Mouse (Mus musculus): ENCODE data around the gene D630023F18Rik. TPM values are rescaled to one million over a fixed set of nuclear protein-coding genes. Genes with fewer than 3 reads are reported as not detected.

Gene D630023F18Rik
- polyA plus RNA-seq, 1 experiment from 2014 or later = 0.08 TPM

DNA sequence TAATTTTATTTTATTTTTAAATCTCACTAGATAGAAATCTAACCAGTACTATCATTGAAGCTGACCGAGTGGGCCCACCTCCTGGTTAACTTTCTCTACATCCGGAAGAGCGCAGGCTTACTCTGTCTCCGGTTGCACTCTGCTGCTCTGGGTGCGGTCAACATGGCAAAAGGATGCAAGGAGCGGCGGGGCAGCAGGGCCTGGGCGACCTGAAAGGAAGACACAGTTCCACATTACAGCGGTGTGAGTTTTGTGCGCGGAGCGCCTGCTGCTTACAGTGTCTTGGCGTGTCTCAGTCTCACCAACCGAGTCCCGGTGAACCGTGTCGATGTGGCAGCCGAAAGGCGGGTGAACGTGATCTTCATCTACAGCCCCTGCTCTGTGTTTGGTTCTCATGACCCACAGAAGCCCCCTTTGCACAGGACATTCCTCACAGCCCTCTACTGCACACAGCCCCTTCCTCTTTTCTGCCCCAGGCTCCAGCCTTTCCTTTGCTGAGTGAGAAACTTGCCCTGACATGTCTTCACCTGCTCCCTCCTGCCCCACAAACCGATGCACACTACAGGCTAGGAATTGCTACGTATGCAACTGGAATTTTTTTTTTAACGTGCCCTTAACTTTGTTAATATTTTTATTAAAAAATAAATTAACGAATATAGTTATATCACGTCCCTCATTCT, 13.1 kb downstream of the D630023F18Rik start:
- no peaks in the 10 kb centered on the region for H3K9me3 ChIP-seq (replicated peaks)
- no peaks in the 10 kb centered on the region for H3K36me3 ChIP-seq
- H3K27ac ChIP-seq (ENCODE audit: poor library complexity, severe bottlenecking) = no peak overlapping the region
- peak overlapping the region; percentile 32; the same call in 1 of the 2 replicates for H3K4me2 ChIP-seq
- no peaks in the 10 kb centered on the region for H3K27me3 ChIP-seq (replicated peaks)
- whole genome bisulfite sequencing = 58% methylated on average over 25 of the region's 25 CpGs
- ATAC-seq (ENCODE audit: insufficient number of reproducible peaks, low FRiP score) = no peak
- no peak overlapping the region for H3K4me3 ChIP-seq
- no peak overlapping the region for H3K9ac ChIP-seq
- no peaks in the 10 kb centered on the region for H3K4me1 ChIP-seq (replicated peaks)

DNA sequence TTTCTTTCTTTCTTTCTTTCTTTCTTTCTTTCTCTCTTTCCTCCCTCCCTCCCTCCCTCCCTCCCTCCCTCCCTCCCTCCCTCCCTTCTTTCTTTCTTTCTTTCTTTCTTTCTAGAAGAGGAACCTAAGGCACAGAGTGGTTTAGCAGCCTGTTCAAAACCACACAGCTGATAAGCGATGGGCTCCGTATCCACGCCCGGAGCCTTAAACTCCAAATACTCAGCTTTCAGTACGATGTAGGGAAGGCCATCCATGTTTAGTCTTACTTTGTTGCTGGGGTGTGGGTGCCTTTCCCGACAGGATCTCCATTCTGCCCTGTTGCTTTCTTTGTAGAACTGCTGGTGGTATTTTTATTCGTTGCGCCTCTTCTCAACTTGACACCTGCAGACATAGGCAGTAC, 13.8 kb downstream of the D630023F18Rik start:
- no peak for ATAC-seq (ENCODE audit: insufficient number of reproducible peaks, low FRiP score)
- Histone ChIP-seq H3K9me3 (replicated peaks) (no peaks in the 10 kb centered on the region), H3K27me3 (replicated peaks) (no peaks in the 10 kb centered on the region), H3K4me2 (no peak overlapping the region), H3K9ac (no peak overlapping the region), H3K36me3 (no peaks in the 10 kb centered on the region), H3K4me1 (replicated peaks) (no peaks in the 10 kb centered on the region), H3K4me3 (no peak overlapping the region), H3K27ac (ENCODE audit: poor library complexity, severe bottlenecking) (no peak overlapping the region)
- 80% methylated on average over 8 of the region's 8 CpGs for WGBS

DNA sequence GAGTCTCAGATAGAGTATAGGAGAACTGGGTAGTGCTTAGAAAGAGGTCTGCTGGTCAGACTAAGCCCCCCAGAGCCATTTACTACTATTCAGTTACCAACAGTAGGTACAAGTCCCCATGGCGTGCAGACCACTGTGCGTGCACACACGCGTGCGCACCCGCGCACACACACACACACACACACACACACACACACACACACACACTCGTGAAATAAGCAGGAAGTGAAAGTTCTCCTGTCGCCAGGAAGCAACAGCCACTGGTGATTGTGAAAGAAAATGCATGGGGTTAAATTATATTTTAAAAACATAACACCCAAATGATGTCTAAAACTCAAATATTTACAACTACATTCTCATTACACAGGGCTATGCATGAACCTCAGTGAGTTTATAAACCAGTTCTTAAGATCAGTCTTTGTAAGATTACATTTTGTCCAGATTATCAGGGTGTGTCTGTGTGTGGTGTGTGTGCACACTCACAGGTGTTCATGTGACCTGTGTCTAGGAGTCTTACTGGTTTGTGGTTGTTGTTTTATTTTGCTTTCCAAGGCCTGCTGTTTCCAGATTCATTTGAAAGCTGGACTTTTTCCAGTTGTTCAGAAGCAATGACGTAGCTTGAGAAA, 15.2 kb downstream of the D630023F18Rik start:
- Histone ChIP-seq H3K4me2 (no peak overlapping the region), H3K27ac (ENCODE audit: poor library complexity, severe bottlenecking) (no peak overlapping the region), H3K4me1 (replicated peaks) (no peaks in the 10 kb centered on the region), H3K36me3 (no peaks in the 10 kb centered on the region), H3K27me3 (replicated peaks) (no peaks in the 10 kb centered on the region), H3K9ac (no peak overlapping the region), H3K9me3 (replicated peaks) (no peaks in the 10 kb centered on the region), H3K4me3 (no peak overlapping the region)
- no peak for ATAC-seq (ENCODE audit: insufficient number of reproducible peaks, low FRiP score)
- 87% methylated on average over 10 of the region's 10 CpGs for WGBS

DNA sequence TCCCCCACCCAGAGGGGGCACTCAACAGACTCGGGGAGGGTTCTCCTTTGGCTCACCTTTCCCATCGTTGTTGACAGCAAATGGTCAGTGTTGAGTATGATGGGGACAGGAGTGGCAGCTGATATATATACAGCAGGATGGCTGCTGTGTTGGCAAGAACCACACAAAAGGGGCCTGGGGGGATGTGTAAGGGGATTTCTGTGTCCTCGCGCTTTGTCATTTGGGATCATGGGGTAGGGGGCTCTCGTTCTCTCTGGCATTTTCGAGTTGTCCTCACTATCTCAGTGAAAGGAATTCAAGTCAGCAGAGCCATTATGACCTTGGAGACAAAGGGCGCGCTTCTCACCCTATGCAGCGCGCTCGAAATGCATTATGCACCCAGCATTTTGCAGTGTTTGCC, 19.7 kb downstream of the D630023F18Rik start, which contains the start of gene Cryga:
Gene Cryga, minus strand, starts transcription at position 101 of the 400 bp plus-strand sequence.
- H3K27ac ChIP-seq (ENCODE audit: poor library complexity, severe bottlenecking) = no peak within 1 kb of the TSS
- no peaks in the 10 kb centered on the region for H3K27me3 ChIP-seq (replicated peaks)
- ATAC-seq (ENCODE audit: insufficient number of reproducible peaks, low FRiP score) = no peak
- H3K4me1 ChIP-seq (replicated peaks) = no peaks in the 10 kb centered on the region
- 83% methylated on average over 11 of the region's 11 CpGs for WGBS
- no peak within 1 kb of the TSS for H3K9ac ChIP-seq
- H3K36me3 ChIP-seq = no peaks in the 10 kb centered on the region
- no peak within 1 kb of the TSS for H3K4me2 ChIP-seq
- no peak within 1 kb of the TSS for H3K4me3 ChIP-seq
- H3K9me3 ChIP-seq (replicated peaks) = no peaks in the 10 kb centered on the region

DNA sequence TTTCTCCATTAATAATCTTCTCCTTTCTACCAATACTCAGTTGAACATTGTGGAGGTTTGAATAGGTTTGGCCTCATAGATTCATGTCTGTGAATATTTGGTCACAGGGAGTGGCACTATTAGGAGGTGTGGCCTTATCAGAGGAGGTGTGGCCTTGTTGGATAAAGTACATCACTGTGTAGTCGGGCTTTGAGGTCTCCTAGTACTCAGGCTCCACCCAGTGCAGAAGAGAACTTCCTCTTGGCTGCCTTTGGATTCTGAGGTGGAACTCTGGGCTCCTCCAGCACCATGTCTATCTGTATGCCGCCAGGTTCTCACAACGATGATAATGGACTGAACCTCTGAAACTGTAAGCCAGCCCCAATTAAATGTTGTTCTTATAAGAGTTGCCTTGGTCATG, 26.1 kb downstream of the D630023F18Rik start:
- ATAC-seq (ENCODE audit: insufficient number of reproducible peaks, low FRiP score) = no peak
- H3K9me3 ChIP-seq (replicated peaks) = no peaks in the 10 kb centered on the region
- no peaks in the 10 kb centered on the region for H3K27me3 ChIP-seq (replicated peaks)
- no peak overlapping the region for H3K4me2 ChIP-seq
- WGBS = 73% methylated on average over 3 of the region's 3 CpGs
- H3K4me3 ChIP-seq = no peak overlapping the region
- H3K27ac ChIP-seq (ENCODE audit: poor library complexity, severe bottlenecking) = no peak overlapping the region
- no peaks in the 10 kb centered on the region for H3K4me1 ChIP-seq (replicated peaks)
- no peak overlapping the region for H3K9ac ChIP-seq
- H3K36me3 ChIP-seq = no peaks in the 10 kb centered on the region

DNA sequence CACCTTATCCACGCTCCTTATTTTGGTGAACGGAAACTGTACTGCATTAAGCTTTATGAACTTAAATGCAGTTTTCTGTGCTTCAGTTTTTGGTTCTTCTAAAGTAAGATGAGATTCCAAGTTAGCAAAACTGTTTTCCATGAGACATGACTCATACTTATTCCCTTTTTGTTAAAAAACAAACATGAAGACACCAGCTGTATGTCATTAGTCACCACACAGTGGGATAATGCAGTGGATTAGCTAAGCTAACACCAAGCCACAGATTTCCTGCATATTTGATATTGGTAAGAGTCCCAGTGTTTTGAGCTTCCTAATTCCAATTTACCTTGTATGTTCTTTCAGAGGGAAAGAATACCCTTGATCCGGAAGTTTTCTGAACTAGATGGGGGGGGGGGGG, 31.4 kb downstream of the D630023F18Rik start:
- Histone ChIP-seq H3K27ac (ENCODE audit: poor library complexity, severe bottlenecking) (no peak overlapping the region), H3K9ac (no peak overlapping the region), H3K9me3 (replicated peaks) (no peaks in the 10 kb centered on the region), H3K4me1 (replicated peaks) (no peaks in the 10 kb centered on the region), H3K36me3 (no peaks in the 10 kb centered on the region), H3K4me2 (no peak overlapping the region), H3K4me3 (no peak overlapping the region), H3K27me3 (replicated peaks) (no peaks in the 10 kb centered on the region)
- no peak for ATAC-seq (ENCODE audit: insufficient number of reproducible peaks, low FRiP score)
- WGBS = 87% methylated on average over 3 of the region's 3 CpGs

DNA sequence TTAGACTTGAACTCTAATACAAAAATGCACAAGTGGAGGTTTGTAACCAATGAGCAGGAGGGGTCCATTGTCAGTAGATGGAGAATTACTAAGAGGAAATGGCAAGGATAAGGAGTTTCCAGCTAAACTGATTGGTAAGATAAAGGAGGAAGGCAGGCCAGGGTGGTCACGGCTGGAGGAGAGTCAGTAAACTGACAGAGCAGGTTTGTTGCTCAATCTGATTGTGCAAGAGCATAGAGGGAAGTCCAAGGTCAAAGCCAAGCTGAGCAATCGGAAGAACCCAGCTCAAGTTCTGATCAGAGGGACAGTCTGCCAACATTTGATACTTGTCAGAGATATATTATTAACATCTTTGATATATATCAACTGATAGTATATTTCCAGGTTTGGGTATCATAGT, 32.6 kb downstream of the D630023F18Rik start:
- 51% methylated on average over 2 of the region's 2 CpGs for WGBS
- no peaks in the 10 kb centered on the region for H3K9me3 ChIP-seq (replicated peaks)
- no peaks in the 10 kb centered on the region for H3K27me3 ChIP-seq (replicated peaks)

DNA sequence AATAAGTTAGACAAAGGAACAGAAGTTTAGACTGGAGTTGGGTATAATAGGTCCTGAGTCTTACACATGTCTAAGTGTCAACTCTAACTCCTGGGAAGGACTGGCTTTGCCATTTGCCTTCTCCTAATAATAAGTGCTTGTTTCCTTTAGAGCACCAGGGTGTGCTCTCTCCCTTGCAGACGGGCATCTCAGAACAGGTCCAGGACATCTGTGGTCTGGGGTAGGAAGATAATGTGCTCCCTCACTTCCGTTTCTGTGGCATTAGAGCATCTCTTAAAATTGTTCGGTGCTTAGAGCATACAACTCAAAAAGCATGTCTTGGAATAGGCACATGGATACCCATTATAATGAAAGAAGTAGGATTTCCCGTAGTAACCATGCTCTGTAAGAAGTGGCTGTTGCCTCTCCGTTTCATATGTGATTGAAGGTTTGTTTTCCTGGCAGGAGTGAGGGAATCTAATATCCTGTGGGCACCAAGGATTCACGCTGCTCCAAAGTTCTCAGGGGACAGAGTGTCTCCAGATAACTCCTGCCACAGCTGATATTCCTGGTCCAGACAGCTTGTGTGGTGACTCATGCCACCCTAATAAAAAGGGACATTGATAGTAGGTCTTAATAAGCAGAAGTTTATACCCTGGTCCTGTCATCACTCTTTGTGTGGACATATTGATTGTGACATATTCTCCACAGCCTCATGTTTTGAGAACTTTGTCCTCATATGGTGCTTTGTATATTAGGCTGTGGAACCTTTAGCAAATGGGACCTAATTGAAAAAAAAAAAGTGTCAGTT, 34.3 kb downstream of the D630023F18Rik start:
- WGBS = 60% methylated on average over 6 of the region's 6 CpGs

More for the DNA sequence above, 32.6 kb downstream of the D630023F18Rik start:
- no peak overlapping the region for H3K4me3 ChIP-seq
- H3K36me3 ChIP-seq = no peaks in the 10 kb centered on the region
- ATAC-seq (ENCODE audit: insufficient number of reproducible peaks, low FRiP score) = no peak
- H3K4me2 ChIP-seq = no peak overlapping the region
- no peak overlapping the region for H3K9ac ChIP-seq
- no peaks in the 10 kb centered on the region for H3K4me1 ChIP-seq (replicated peaks)
- H3K27ac ChIP-seq (ENCODE audit: poor library complexity, severe bottlenecking) = no peak overlapping the region

DNA sequence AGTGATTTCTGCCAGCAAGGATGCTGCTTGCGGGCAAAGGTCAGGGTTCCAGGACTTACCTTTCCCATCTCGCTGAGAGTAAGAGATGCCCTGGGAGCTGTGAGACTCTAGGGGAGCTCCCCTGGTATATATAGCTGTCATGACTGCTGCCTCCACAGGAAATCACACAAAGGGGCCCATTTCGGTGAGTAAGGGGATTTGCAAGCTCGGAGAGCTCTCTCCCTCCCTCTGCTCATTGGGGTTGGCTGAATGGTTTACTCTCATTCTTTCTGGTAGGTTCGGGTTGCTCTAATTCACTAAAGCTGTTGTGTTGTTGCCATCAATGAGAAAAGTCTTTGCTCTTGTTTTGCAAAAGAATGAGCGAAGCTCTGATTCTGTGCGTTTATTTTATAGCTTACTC, 40.8 kb downstream of the D630023F18Rik start, which contains the start of gene Crygb:
Gene Crygb, minus strand, starts transcription at position 101 of the 400 bp plus-strand sequence.
- no peak within 1 kb of the TSS for H3K4me3 ChIP-seq
- no peak for ATAC-seq (ENCODE audit: insufficient number of reproducible peaks, low FRiP score)
- H3K27ac ChIP-seq (ENCODE audit: poor library complexity, severe bottlenecking) = no peak within 1 kb of the TSS
- H3K4me1 ChIP-seq (replicated peaks) = 0 out of 2 replicates have a peak, but pooled peaks cover 3% of the 10 kb centered on the region
- no peaks in the 10 kb centered on the region for H3K36me3 ChIP-seq
- H3K9me3 ChIP-seq (replicated peaks) = no peaks in the 10 kb centered on the region
- 42% methylated on average over 7 of the region's 7 CpGs for WGBS
- H3K9ac ChIP-seq = no peak within 1 kb of the TSS
- H3K4me2 ChIP-seq = 0 out of 2 replicates have a peak within 1 kb of the TSS, but pooled peaks have one; percentile 13
- no peaks in the 10 kb centered on the region for H3K27me3 ChIP-seq (replicated peaks)

More for the DNA sequence above, 34.3 kb downstream of the D630023F18Rik start:
- Histone ChIP-seq H3K4me2 (no peak overlapping the region), H3K36me3 (no peaks in the 10 kb centered on the region), H3K27me3 (replicated peaks) (no peaks in the 10 kb centered on the region), H3K27ac (ENCODE audit: poor library complexity, severe bottlenecking) (no peak overlapping the region), H3K9me3 (replicated peaks) (no peaks in the 10 kb centered on the region), H3K9ac (no peak overlapping the region), H3K4me1 (replicated peaks) (no peaks in the 10 kb centered on the region), H3K4me3 (no peak overlapping the region)
- no peak for ATAC-seq (ENCODE audit: insufficient number of reproducible peaks, low FRiP score)

DNA sequence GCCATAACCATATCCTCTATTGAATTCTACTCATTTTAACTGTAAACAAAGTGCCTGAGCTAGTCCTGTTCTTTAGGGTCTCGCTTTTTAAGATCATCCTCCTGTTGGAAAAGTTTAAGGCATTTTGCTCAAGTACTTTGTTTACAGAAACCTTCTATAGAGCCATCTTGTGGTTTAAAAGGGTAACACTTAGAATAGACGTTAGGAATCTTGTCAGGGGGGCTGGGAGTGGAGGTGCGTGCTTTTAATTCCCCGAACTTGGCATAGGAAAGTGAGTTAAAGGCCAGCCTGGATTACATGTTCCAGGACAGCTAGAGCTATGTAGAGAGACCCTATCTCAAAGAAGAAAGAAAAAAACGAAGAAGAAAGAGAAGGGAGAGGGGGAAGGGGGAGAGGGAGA, 47.4 kb downstream of the D630023F18Rik start:
- H3K4me3 ChIP-seq = no peak overlapping the region
- no peaks in the 10 kb centered on the region for H3K27me3 ChIP-seq (replicated peaks)
- H3K4me2 ChIP-seq = no peak overlapping the region
- 18% methylated on average over 5 of the region's 5 CpGs for WGBS
- H3K27ac ChIP-seq (ENCODE audit: poor library complexity, severe bottlenecking) = no peak overlapping the region
- no peaks in the 10 kb centered on the region for H3K36me3 ChIP-seq
- H3K9ac ChIP-seq = no peak overlapping the region
- no peak for ATAC-seq (ENCODE audit: insufficient number of reproducible peaks, low FRiP score)
- H3K9me3 ChIP-seq (replicated peaks) = no peaks in the 10 kb centered on the region
- 0 out of 2 replicates have a peak, but pooled peaks cover 3% of the 10 kb centered on the region for H3K4me1 ChIP-seq (replicated peaks)

DNA sequence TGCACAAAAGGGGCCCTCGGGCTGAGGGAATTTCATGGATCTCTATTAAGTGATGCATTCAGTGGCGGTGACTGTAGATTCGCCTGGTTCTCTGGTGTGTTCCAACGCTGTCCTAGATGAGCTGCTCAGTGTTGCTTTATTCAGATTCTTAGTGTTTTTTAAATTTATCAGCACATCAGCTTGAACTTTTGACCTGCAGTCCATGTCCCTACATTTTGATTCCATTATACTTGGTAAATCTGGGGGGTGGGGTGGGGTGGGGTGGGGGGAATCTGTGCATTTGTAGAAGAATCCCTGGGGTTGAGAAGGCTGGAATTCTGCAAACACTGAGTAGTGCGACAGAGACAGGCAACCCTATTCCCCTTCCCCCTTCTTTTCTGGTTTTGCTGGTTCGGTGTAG, 49.4 kb downstream of the D630023F18Rik start, which contains the start of gene Crygc:
Gene Crygc, minus strand, starts transcription at position 101 of the 400 bp plus-strand sequence.
- no peaks in the 10 kb centered on the region for H3K27me3 ChIP-seq (replicated peaks)
- H3K4me2 ChIP-seq = no peak within 1 kb of the TSS
- H3K36me3 ChIP-seq = no peaks in the 10 kb centered on the region
- no peak for ATAC-seq (ENCODE audit: insufficient number of reproducible peaks, low FRiP score)
- WGBS = 63% methylated on average over 6 of the region's 6 CpGs
- no peak within 1 kb of the TSS for H3K27ac ChIP-seq (ENCODE audit: poor library complexity, severe bottlenecking)
- H3K4me3 ChIP-seq = no peak within 1 kb of the TSS
- no peaks in the 10 kb centered on the region for H3K9me3 ChIP-seq (replicated peaks)
- H3K4me1 ChIP-seq (replicated peaks) = no peaks in the 10 kb centered on the region
- no peak within 1 kb of the TSS for H3K9ac ChIP-seq

All from heart, embryonic 12.5 days (tissue).